Mouse (Mus musculus): ENCODE results near the gene Gm28053.

GRCm38 (mm10) chr6:48787867-48788266 lies 69.5 kb downstream of the Gm28053 start:
- TF ChIP-seq POLR2A (IDR thresholded peaks at IDR 0.05; ENCODE audit: low read depth, low read length) (no peak), CTCF (IDR thresholded peaks at IDR 0.05; ENCODE audit: extremely low read depth, insufficient read length, insufficient replicate concordance, low read depth, low read length) (no peak)
